Mouse (Mus musculus): ENCODE data around the gene Rae1.

GRCm38 (mm10) chr2:173060450-173060849, 60.5 kb downstream of the Rae1 start:
- TF ChIP-seq ZC3H11A (IDR thresholded peaks at IDR 0.05; ENCODE audit: borderline replicate concordance, low read depth, low read length) (no peak), HCFC1 (IDR thresholded peaks at IDR 0.05; ENCODE audit: borderline replicate concordance, insufficient read depth, low read length) (no peak), MAFK (IDR thresholded peaks at IDR 0.05; ENCODE audit: insufficient read depth, low read depth, low read length) (no peak)
